Mouse (Mus musculus) retina, adult 2 months (tissue): ENCODE measurements around the gene Zbtb46.
A peak's percentile ranks its signal among the peaks of the same experiment; 100 is the strongest.

Experiments
- DNase-seq: peaks from one replicate; pipeline ENCODE4 v3.0.0-alpha.2; 2012; ENCODE audit warnings: low read depth, low spot score

The Zbtb46 gene

DNA sequence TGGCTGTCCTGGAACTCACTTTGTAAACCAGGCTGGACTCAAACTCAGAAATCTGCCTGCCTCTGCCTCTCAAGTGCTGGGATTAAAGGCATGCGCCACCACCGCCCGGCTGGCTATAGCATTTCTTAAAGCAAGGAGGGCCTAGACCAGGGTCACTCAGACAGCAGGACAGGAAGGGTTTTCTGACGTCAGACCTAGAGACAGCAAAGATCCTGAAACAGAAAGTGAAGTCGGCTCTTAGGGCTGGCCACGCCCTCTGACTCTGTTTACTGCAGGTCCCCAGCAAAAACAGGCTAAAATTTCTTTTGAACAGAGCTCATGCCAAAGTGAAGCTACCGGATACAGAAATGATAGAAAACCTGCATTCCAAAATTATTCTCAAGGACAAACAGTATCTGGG is 49.6 kb downstream of the Zbtb46 start:
- DNase-seq, result no peak

DNA sequence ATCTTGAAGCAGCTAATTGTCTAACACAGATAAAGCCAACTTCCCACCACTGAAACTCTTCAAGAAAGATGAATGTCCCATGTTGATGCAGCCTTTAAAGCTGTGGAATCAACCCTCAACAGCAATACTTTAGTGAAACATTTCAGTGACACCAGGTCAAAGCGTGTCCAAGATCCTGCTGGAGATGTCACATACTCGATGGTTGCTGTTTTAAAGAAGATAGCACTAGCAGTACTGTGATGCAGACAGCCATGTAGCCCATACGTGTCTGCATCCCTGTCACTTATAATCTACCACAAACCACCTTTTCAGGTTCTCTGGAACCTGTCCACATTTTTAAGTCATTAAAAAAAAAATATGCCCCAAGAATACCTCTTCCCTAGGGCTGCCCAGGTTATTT is 55.5 kb downstream of the Zbtb46 start:
- no peak for DNase-seq

DNA sequence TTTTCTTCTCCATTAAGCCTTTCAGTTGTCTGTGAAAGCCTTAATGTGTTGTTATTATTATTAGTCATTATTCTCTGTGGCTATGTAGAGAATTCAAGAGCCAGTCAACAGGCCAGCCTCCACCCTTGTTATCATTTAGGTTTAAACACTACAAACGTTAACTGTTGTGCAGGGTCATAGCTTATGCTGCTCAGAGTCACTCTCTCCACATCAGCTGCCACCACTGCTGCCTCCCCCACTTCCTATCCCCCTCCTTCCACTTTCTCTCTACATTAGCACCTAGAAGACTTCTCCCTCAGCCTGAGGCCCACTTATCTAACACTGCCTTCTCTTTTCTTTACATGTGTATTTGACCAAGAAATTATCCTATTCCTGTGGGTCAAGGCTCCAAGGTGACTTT is 57.7 kb downstream of the Zbtb46 start:
- DNase-seq, result no peak

DNA sequence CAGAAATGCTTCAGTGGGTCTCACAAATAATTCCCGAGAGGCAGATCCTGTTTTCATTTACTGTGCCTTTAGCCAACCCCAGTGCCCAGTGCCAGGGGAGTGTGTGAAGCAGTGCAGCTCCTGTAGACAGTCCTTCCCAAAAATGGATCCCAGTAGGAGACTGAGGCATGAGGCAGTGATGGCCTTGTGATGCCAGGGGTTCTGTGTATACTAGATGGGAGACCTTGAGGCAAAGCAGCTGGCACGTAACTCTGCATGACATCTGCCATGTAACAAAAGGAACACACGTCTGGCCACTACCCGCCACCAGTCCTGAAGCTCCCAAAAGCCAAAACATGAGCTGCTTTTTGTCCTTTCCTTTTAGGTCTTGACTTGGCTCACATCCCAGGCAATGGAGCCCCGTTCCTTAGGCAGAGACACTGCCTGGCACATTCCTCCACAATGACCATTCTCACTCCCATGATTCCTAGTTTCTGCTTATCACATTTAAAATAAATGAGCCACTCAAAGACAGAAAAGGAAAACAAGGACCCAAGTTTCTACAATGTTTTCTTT is 61.9 kb downstream of the Zbtb46 start:
- no peak for DNase-seq

DNA sequence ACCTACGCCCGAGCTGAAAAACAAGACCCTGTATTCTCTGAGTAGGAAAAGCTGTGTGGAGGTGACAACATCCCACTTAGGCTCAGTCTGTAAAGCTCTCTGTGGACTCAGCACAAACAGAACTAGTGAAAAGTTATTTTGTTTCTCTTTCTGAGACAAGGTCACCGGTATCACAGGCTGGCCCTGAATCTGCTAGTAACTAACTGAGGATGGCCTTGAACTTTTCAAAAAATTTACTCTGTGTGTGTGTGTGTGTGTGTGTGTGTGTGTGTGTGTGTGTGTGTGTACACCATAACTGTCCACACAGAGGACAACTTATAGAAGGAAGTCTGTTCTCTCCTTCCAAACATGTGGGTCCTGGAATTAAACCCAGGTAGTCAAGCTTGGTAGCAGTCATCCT is 65.1 kb downstream of the Zbtb46 start:
- DNase-seq, result no peak

DNA sequence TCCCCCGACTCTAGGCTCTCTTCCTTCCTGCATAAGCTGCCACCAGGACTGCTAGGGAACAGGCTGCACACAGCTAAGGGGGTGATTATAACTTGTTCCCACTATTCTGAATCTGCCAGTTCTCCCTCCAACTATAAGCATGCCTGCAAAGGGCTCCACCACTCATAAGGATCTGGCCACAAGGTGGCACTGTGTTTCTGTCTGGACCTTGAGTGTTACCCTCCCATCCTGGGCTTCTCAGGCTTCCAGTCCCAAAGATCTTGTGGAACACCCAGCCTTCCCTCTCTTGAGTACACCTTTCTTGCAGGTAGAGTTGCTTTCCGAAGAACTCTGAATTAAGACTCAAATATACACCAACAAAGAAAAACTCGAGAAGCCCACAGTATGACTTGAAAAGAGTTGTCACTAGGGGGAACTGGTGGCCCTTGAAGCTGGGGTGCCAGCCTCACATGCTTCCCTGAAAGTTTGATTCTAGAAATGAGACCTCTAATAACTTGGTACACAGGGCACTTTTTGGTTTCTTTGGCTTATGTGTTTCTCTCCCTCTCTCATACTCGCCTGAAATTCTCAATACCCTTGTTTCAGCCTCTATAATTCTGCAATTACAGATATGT is 66.5 kb downstream of the Zbtb46 start:
- peak; percentile 63 for DNase-seq

DNA sequence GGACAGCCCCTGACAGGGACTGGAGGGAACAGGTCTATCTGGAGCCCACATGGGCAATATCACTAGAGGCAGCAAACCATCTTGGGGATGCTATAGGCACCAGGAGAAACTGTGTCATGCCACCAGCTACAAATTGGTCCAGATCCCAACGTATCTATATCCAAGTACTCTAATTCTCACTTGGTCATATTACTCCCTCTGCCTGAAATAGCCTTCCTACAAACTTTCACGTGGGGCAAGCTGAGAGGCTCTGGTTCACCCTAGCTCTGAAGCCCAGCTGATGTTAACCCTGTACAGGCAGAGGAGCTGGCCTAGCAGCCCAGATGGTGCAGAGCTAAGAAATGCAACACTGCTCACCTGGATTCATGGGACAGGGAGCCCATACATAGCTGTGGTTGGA is 67.7 kb downstream of the Zbtb46 start:
- no peak for DNase-seq

DNA sequence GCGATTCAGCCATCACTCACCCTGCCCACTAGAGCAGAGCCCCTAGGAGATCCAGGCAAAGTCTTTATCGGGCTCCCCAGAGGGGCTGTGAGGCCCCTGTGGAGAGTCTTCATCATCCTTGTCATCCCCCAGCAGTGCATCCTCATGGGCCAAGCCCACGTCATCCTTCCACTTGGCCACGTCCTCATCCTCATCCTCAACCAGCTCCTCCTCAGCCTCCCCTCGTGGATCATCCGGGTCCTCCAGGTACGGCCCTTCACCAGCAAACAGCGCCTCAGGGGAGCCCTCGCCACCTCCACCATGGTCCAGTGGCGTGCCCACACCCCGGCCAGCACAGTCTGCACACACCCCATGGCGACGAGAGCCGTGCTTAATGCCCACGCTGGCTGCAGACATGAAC is 68.2 kb downstream of the Zbtb46 start:
- no peak for DNase-seq

DNA sequence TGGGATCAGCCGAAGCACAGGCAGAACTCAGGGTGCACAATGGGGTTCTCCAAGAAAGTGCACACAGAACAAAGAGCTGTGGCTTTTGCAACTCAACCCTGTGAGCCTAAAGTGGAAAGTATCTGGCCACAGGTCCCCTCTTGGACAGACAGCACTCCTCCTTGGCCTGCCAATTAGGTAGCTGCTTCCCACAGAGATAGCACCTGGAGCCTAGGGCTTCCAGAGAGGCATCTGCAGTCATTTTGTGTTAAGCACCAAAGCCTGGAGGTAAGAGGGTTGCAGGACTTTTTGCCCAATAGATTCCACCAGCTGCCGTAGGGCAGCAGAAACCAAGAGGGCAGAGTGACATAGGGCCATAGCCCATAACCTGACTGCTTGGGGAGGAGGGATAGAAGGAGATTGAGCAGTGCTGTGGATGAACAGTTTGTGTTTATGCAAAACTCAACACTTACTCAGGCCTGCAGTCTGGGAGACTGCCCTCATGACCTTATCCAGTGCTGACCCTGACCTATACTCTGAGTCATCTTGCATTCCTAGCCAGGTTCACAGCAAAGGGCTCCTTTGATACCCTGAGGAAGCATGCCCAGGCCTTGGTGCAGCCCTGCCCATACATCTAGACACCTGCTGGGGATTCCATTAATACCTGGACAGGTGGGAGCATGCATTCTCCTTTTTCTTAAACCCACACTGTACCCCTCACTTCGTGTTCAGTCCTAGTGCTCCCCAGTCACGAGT is 68.9 kb downstream of the Zbtb46 start:
- DNase-seq, result no peak

DNA sequence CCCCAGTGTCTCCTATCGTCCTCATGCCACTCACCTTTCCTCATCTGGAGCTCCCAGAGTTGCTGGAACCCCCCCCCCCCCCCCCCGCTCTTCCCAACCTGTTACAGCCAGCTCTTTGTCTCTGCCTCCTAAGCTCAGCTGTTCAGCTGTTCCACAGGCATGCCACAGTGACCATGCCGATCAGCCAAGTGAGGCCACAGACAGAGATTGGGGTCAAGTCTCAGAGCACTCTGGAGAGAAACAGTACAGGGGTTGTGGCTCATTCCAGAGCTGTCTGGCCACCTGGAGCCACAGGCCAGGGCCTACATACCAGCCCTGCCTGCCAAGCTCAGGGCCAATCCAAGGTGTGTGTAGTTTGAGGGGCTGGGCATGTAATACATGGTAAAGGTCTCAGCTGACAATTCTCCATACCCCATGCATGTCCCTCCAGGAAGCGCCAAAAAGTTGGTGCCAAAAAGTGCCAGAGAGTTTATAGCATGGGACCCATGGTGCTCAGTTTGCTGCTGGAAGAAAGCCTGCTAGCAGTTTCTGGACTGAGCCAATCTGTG is 72.5 kb downstream of the Zbtb46 start:
- no peak for DNase-seq

DNA sequence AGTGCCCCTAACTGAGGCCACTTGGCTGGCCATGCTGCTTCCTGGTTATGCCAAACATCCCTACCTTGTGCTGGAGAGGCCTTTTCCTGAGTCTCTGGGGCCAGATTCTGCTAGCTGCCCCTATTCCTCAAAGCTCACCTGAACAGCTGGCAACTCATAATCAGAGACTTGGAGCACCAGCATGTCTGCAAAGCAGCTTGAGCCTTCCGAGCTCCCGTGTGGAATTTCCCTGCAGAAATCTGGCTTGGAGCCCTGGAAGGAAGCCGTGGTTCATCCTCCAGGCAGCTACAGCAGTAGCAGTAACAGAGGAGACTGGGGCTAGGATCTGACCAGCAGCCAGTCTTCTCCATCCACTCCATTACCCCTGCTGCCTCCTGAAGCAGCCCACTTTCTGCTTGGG is 73.3 kb downstream of the Zbtb46 start:
- DNase-seq, result no peak

DNA sequence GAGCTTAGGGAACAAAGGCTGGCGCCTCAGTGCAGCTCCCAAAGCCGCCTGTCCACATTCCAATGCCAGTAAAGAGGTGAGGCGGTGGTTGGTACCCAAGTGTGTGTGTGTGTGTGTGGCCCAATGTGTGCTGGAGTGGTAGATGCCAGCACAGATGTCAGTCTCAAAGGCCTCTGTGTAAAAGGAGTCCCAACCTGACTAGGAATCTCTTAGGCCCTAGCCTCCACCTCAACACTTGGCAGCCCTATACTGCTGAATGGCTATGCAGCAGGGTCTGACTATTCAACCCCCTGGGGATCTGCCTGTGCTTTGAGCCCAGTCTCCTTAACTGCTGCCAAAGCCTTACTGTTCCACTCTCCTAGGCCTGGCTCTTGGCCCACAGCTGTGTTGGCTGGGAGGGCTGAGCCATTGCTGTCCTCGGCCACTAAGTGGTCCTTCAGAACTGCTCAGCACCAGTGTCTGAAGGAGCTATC is 74.3 kb downstream of the Zbtb46 start:
- no peak for DNase-seq

DNA sequence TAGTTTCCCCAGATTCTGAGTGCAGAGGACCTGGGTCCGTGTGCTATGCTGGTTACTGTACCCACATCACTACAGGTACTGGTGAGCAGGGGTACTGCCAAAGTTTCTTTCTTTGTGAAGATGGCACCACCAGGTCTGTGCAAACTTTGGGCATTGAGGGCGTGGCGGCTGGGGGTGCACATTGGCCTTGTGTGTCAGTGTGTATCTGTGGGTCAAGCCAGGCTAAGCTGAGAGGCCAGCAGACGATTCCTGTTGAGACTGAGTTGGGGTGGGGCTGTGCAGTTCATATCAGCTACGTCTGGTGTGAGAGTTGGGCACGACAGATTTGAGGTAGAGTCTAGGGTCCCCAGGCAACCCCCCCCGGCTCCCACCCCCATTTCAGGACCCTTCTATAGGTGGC is 74.8 kb downstream of the Zbtb46 start:
- DNase-seq, result no peak

DNA sequence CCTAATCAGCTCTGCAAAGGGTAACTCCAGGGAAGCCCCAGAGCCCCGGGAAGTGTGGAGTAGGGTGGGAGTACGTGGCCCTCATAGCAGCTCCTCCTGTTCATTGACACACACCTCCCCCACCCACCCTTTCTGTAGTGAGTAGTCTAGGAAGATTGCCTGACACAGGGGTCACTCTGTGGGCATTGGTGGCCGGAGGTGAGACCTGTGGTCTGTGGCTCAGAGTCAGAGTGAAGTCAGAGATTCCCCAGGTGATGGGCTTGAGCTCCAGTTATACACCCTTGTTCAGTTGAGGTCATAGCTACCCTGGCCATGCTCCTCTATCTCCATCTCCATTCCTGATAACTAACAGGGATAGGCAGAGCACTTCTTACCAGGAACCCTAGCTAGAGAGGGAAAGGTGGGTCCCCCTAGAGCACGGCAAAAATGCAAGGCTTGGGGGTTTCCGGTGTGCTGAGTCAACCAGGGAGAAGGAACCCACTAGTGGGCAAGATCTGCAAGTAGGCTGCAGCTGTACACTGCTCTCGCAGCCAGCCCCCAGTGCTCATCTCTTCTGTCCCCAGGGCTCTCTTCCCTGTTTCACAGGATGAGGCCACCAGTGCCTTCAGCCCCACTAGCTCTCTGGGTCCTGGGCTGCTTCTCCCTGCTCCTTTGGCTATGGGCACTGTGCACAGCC is 77.5 kb downstream of the Zbtb46 start:
- DNase-seq, result no peak

DNA sequence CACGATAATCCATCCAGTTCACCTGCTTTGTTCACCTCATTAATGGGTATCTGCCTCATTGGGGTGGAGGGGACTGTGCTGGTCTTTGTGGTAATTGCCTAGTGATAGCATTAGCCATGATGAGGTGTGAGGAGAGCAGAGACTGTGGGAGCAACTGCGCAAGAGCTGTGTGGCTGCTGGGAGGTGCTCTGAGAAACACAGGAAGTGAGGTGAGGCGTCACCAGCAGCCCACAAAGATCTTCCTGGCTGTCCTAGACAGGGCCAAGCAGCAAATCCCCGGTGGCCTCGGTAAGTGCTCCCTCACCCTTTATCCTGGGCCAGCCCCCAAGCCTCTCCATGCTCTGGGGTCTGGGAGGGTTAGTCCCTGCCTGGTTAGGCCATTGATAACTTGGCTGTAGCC is 78.1 kb downstream of the Zbtb46 start:
- no peak for DNase-seq

DNA sequence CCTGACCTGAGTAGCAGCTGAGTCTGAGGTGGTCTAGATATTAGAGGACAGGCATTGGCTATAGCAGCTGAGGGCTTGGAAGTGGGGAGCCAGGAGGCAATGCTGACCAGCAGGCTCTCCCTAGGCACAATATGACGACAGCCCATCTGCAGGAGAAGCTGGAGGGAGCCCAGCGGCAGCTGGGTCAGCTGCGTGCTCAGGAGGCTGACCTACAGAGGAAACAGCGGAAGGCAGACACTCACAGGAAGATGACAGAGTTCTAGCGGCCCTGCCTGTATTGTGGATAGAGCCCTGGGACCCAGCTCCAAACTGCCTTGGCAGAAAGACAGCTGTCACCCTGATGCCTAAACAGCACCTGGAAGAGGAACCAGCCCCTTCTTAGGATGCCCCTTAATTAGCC is 79.0 kb downstream of the Zbtb46 start:
- no peak for DNase-seq

DNA sequence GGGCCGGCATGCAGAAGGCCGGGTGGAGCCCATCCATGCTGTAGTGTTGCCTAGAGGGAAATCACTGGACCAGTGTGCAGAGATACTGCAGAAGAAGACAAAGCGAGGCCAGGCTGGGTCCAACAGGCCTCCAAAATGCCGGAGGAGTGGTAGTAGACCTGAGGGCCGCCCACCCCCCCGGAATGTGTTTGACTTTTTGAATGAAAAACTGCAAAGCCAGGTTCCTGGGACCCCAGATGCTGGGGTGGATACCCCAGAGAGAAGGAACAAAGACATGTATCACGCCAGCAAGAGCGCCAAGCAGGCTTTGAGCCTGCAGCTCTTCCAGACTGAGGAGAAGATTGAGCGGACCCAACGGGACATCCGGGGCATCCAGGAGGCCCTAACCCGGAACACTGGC is 79.4 kb downstream of the Zbtb46 start, which contains the start of gene Lime1:
Gene Lime1, plus strand, starts transcription at position 301 of the 400 bp plus-strand sequence.
- DNase-seq, result no peak

DNA sequence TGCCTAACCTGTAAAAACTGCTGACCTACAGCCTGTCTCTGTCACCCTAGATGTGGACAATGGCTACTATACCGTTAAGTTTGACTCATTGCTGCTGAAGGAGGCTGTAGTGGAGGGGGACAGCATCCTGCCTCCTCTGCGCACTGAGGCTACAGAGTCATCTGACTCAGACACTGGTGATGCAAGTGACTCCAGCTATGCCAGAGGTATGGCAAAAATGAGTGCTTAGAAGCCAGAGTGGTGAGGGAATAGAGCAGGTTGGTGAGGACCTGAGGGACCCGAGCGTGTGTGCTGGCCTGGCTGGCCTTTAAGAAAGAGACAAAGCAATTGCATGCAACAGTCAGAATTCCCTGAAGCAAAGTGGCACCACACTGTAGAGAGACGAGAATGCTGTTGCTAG is 80.5 kb downstream of the Zbtb46 start:
- DNase-seq, result no peak

DNA sequence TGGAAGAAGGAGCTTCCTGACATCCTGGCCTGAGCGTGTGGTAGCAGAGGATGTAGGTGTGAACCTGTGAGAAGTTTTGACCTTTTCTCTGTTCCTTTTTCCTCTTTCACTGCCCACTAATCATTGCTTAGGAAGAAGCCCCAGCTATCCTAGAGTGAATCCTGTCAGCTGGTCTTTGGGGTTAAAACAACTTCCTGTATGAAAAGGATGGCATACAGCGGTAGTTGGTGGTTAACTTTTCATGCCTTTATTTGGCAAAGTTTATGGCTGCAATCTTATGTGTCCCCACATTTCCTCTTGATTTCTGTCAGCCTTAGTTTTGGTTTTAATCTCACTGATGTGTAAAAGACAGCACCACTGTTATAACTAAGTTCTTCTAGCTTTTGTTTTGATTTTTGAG is 82.0 kb downstream of the Zbtb46 start:
- DNase-seq, result no peak

DNA sequence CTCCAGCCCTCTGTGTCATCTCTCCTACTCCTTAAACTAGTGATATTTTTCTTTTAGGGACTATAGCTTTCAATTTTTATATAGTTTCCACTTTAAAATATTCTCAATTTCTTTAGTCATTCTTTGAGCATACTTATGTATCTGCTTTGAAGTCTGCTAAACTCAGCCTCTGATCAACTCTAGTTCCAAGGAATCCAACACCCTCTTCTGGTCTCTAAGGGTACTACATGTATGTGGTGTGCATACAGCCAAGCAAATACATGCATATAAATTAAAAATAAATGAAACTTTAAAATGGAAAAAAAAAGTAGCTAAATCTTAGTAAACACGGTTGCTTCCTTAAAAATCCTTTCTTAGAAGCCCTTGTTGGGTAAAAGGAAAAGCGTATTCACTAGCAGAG is 83.4 kb downstream of the Zbtb46 start:
- DNase-seq, result no peak

DNA sequence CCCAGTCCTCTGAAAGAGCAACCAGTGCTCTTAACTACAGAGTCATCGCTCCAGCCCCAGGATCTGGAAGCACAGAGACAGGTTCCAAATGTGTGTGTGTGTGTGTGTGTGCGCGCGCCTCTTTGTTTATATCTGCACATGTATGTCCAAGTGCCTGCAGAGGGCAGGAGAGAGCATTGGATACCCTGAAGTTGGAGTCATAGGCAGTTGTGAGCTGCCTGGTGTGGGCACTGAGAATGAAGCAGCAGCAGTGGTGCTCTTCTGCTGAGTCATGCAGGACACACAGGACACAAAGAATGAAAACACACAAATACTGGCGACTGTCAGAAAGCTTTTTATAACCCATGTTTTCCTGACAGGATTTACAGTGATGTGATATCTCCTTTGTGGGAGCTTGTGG is 89.2 kb downstream of the Zbtb46 start:
- DNase-seq, result no peak

DNA sequence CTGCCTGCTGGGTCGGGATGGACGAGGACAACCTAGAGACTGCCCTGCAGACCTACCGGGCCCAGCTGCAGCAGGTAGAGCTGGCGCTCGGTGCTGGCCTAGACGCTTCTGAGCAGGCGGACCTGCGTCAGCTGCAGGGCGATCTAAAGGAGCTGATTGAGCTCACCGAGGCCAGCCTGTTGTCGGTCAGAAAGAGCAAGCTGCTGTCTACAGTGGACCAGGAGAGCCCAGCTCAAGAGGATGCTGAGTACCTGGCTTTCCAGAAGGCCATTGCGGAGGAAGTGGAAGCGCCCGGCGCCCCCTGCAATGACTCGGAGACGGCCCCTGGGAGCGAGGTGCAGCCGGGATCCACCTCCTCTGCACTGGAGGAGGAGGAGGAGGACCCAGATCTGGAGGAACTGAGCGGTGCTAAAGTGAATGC is 93.6 kb downstream of the Zbtb46 start:
- no peak for DNase-seq
